Mouse (Mus musculus) C2C12 (cell line): ENCODE measurements around the gene Olfr1277. TPM values are rescaled to one million over a fixed set of nuclear protein-coding genes. Genes with fewer than 3 reads are reported as not detected.

ENCODE experiments used
- H3K27me3 ChIP-seq: one replicate; pipeline ENCODE4 v1.6.1; 2011; ENCODE audit not compliant: control insufficient read depth, insufficient read depth, insufficient read length
- H3K36me3 ChIP-seq: one replicate; pipeline ENCODE4 v1.6.1; 2011; ENCODE audit not compliant: control insufficient read depth, insufficient read depth
- H3K4me3 ChIP-seq: one replicate; pipeline ENCODE4 v1.5.1; 2011; ENCODE audit warnings: mild to moderate bottlenecking, control low read depth; ENCODE audit not compliant: poor library complexity, insufficient read depth, severe bottlenecking
- H3K79me2 ChIP-seq: one replicate; pipeline ENCODE4 v1.6.1; 2011; ENCODE audit not compliant: control insufficient read depth, insufficient read depth
- H3K79me3 ChIP-seq: one replicate; pipeline ENCODE4 v1.6.1; 2011; ENCODE audit warnings: low read depth, control low read depth
- H3ac ChIP-seq: one replicate; pipeline ENCODE3; 2011; ENCODE audit warnings: low read depth; ENCODE audit not compliant: control insufficient read depth, insufficient read length
- CEBPB ChIP-seq: IDR thresholded peaks from one replicate; pipeline ENCODE4 v1.6.1; 2011; ENCODE audit warnings: low read depth, mild to moderate bottlenecking, control low read depth, moderate library complexity
- CTCF ChIP-seq: IDR thresholded peaks from one replicate; pipeline ENCODE4 v1.5.1; 2011; ENCODE audit not compliant: control insufficient read depth, insufficient read depth, insufficient read length
- FOSL1 ChIP-seq: IDR thresholded peaks from one replicate; pipeline ENCODE4 v1.8.0; 2011; ENCODE audit warnings: mild to moderate bottlenecking, low read length; ENCODE audit not compliant: poor library complexity, insufficient read depth, severe bottlenecking
- MAX ChIP-seq: IDR thresholded peaks from one replicate; pipeline ENCODE4 v1.6.1; 2011; ENCODE audit warnings: mild to moderate bottlenecking, control low read depth
- MYOD1 ChIP-seq: IDR thresholded peaks from one replicate; pipeline ENCODE4 v1.6.1; 2011; ENCODE audit warnings: low read depth; ENCODE audit not compliant: control insufficient read depth, insufficient read length
- MYOG ChIP-seq: IDR thresholded peaks from one replicate; pipeline ENCODE4 v1.6.1; 2011; ENCODE audit not compliant: control insufficient read depth, insufficient read length; ENCODE audit errors: extremely low read depth
- USF1 ChIP-seq: IDR thresholded peaks from one replicate; pipeline ENCODE4 v1.6.1; 2011; ENCODE audit warnings: low read depth, mild to moderate bottlenecking, control low read depth, moderate library complexity
- polyA plus RNA-seq: library from polyadenylated mRNA; unstranded; fragments of >200 nt; fragmentation: generic; extraction: Trizol; gene quantifications from one replicate; pipeline ENCODE4 v1.2.1, GENCODE M21; 2012; ENCODE audit warnings: missing spikeins

Olfr1277 gene
- polyA plus RNA-seq, 1 experiment, result not detected

GRCm38 (mm10) chr2:111235186-111235585 lies 38.7 kb downstream of the Olfr1277 start, which contains the start of gene Olfr1275:
Gene Olfr1275, minus strand, starts transcription at chr2:111235286.
- Histone ChIP-seq H3K4me3 (no peak within 1 kb of the TSS), H3K27me3 (no peaks in the 10 kb centered on the region), H3K36me3 (no peaks in the 10 kb centered on the region), H3ac (no peak within 1 kb of the TSS), H3K79me2 (no peaks in the 10 kb centered on the region), H3K79me3 (no peaks in the 10 kb centered on the region)
- TF ChIP-seq CTCF (no peak), CEBPB (no peak), USF1 (no peak), MYOD1 (no peak), MAX (no peak), MYOG (no peak), FOSL1 (no peak)

GRCm38 (mm10) chr2:111229502-111229901 lies 44.4 kb downstream of the Olfr1277 start, which contains the start of gene 4930430A15Rik:
Gene 4930430A15Rik, minus strand, starts transcription at chr2:111229602.
- H3K4me3 ChIP-seq, result no peak within 1 kb of the TSS
- no peaks in the 10 kb centered on the region for H3K79me3 ChIP-seq
- no peak within 1 kb of the TSS for H3ac ChIP-seq
- TF ChIP-seq MYOD1, result no peak
- TF ChIP-seq CTCF, result no peak
- TF ChIP-seq FOSL1, result no peak
- no peak for TF ChIP-seq MAX
- TF ChIP-seq CEBPB, result no peak
- no peak for TF ChIP-seq USF1
- TF ChIP-seq MYOG, result no peak
- H3K36me3 ChIP-seq, result no peaks in the 10 kb centered on the region
- H3K79me2 ChIP-seq, result no peaks in the 10 kb centered on the region
- H3K27me3 ChIP-seq, result no peaks in the 10 kb centered on the region

Other genes starting within 250 kb of the Olfr1277 start
- gene Gm13941, start 168.1 kb downstream of the Olfr1277 start, polyA plus RNA-seq, result not detected
- not detected for gene Gm15130, start 121.2 kb downstream of the Olfr1277 start, polyA plus RNA-seq
- gene 4930430A15Rik, start 44.5 kb downstream of the Olfr1277 start, polyA plus RNA-seq, result not detected
- not detected for gene Olfr1275, start 38.8 kb downstream of the Olfr1277 start, polyA plus RNA-seq
- not detected for gene Olfr1276, start 19.6 kb downstream of the Olfr1277 start, polyA plus RNA-seq
- not detected for gene Olfr1278, start 16.0 kb upstream of the Olfr1277 start, polyA plus RNA-seq
- gene Olfr1279, start 26.5 kb upstream of the Olfr1277 start, polyA plus RNA-seq, result not detected
- gene Olfr1280, start 39.9 kb upstream of the Olfr1277 start, polyA plus RNA-seq, result not detected
- not detected for gene Olfr1281, start 52.4 kb upstream of the Olfr1277 start, polyA plus RNA-seq
- gene Olfr1282, start 62.0 kb upstream of the Olfr1277 start, polyA plus RNA-seq, result not detected
- gene Olfr1283, start 92.7 kb upstream of the Olfr1277 start, polyA plus RNA-seq, result not detected
- not detected for gene Olfr1284, start 101.4 kb upstream of the Olfr1277 start, polyA plus RNA-seq
- gene Olfr1286, start 149.0 kb upstream of the Olfr1277 start, polyA plus RNA-seq, result not detected
- gene Olfr1287, start 175.0 kb upstream of the Olfr1277 start, polyA plus RNA-seq, result not detected
- not detected for gene Olfr1288, start 200.0 kb upstream of the Olfr1277 start, polyA plus RNA-seq
- not detected for gene Olfr1289, start 206.7 kb upstream of the Olfr1277 start, polyA plus RNA-seq
- gene Olfr1290, start 219.7 kb upstream of the Olfr1277 start, polyA plus RNA-seq, result not detected
- not detected for gene Olfr1291-ps1, start 223.1 kb upstream of the Olfr1277 start, polyA plus RNA-seq